Mouse (Mus musculus) heart, embryonic 11.5 days (tissue): ENCODE measurements around the gene Gimap8. TPM values are rescaled to one million over a fixed set of nuclear protein-coding genes. Genes with fewer than 3 reads are reported as not detected.
A peak's percentile ranks its signal among the peaks of the same experiment; 100 is the strongest.

Experiments
- ATAC-seq: fragments of 200-750 bp; cut with Nextera tagmentation; replicated peaks from 2 replicates; pipeline ENCODE4 v1.8.0; 2017; ENCODE audit warnings: moderate library complexity; ENCODE audit not compliant: insufficient number of reproducible peaks, low FRiP score, low TSS enrichment
- H3K27ac ChIP-seq: fragments of 300-500 bp; sonication (generic); 2 replicates; pipeline ENCODE4 v1.5.1; 2014; ENCODE audit warnings: mild to moderate bottlenecking, low read depth, low read length
- H3K27me3 ChIP-seq: fragments of 300-500 bp; sonication (generic); 2 replicates; pipeline ENCODE4 v1.6.1; 2014; ENCODE audit warnings: mild to moderate bottlenecking, low read length, mixed read lengths; ENCODE audit not compliant: control insufficient read depth, insufficient read depth
- H3K36me3 ChIP-seq: fragments of 300-500 bp; sonication (generic); 2 replicates; pipeline ENCODE4 v1.6.1; 2014; ENCODE audit warnings: mild to moderate bottlenecking, low read length, moderate library complexity, mixed read lengths; ENCODE audit not compliant: control insufficient read depth, insufficient read depth
- H3K4me1 ChIP-seq: fragments of 300-500 bp; sonication (generic); 2 replicates; pipeline ENCODE4 v1.6.1; 2014; ENCODE audit warnings: low read length; ENCODE audit not compliant: control insufficient read depth, insufficient read depth
- H3K4me2 ChIP-seq: fragments of 300-500 bp; sonication (generic); 2 replicates; pipeline ENCODE4 v1.6.1; 2014; ENCODE audit warnings: mild to moderate bottlenecking, moderate library complexity
- H3K4me3 ChIP-seq: fragments of 300-500 bp; sonication (generic); 2 replicates; pipeline ENCODE4 v1.5.1; 2014; ENCODE audit warnings: low read depth, low read length
- H3K9ac ChIP-seq: fragments of 300-500 bp; sonication (generic); 2 replicates; pipeline ENCODE4 v1.6.1; 2014; ENCODE audit warnings: mild to moderate bottlenecking, low read depth, low read length, moderate library complexity
- H3K9me3 ChIP-seq: fragments of 300-500 bp; sonication (generic); replicated peaks from 2 replicates; pipeline ENCODE4 v1.6.1; 2016; ENCODE audit warnings: low read length; ENCODE audit not compliant: control insufficient read depth
- WGBS: fragments of 180-500 bp; shearing (Covaris S2); extraction: QIAGEN DNeasy Blood & Tissue Kit; methylation state at CpG from one replicate; pipeline ENCODE4 v1.1.7; 2014; ENCODE audit not compliant: insufficient replicate concordance; 5-methylcytosine and 5-hydroxymethylcytosine counted together
- polyA plus RNA-seq: library from polyadenylated mRNA; unstranded; fragments of >200 nt; fragmentation: Nextera tagmentation; extraction: Ambion mirVana; gene quantifications from 2 replicates; pipeline ENCODE4 v1.2.1, GENCODE M21; 2014

Gimap8 gene
- polyA plus RNA-seq, 1 experiment from 2014 or later: 0.26 TPM

DNA sequence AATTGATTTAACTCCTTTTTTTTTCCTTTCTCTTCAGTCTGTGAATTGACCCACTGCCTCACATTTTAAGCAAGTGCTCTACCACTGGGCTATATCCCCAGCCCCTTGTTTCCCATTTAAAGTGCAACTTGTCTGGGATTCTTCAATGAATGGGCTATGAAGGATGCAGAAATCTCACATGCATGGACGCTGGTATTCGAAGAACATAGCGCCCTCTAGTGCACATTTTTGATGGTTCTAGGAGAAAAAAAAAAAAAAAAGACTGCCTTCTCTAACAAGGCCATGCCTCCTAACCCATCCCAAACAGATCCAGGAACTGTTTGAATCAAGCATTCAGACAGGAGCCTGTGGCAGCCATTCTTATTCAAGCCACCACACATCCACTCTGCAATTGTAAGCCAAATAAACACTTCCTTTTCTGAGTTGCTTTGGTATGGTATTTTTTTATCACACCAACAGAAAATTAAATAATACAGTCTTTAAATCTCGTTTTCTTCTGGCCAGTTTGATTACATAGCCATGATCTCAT lies 4.2 kb upstream of the Gimap8 start:
- Histone ChIP-seq H3K27ac (no peak overlapping the region), H3K4me3 (no peak overlapping the region), H3K9me3 (no peaks in the 10 kb centered on the region), H3K9ac (no peak overlapping the region), H3K36me3 (no peaks in the 10 kb centered on the region), H3K4me2 (no peak overlapping the region), H3K4me1 (no peaks in the 10 kb centered on the region), H3K27me3 (no peaks in the 10 kb centered on the region)
- ATAC-seq: no peak
- 20% methylated on average over 4 of the region's 4 CpGs for WGBS

DNA sequence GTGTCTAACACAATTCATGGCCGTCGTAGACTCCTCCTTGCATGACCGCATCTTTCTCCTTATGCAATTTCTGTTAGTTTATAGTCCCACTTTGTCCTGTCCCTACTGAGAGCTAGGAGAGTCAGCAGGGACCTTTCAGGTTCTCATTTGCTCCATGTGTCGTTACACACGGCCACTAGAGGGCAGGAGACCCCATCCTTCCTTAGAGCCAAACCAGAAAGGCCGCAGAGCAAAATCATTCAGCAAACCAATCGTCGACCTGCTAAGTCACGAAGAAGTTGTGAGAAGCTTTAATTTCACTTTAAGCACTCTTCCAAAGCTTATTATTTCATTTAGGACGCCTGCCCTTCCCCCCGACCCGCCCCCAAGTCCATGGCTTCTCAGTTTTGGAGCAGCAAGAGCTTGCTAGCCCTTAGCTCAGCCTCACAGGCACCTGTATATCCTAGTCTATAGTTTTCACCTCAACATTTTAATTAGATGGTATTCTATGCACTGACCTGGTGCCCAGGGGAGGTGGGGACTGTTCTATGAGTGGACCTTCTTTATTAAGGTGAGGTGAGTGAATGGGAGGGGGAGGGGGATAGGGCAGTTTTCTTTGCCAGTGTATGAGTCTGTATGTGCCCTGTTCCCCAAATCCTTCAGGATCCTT lies 1.2 kb upstream of the Gimap8 start:
- Histone ChIP-seq H3K9me3 (no peaks in the 10 kb centered on the region), H3K4me3 (no peak overlapping the region), H3K36me3 (no peaks in the 10 kb centered on the region), H3K4me1 (no peaks in the 10 kb centered on the region), H3K4me2 (peak overlapping the region; percentile 16; the same call in 1 of the 2 replicates), H3K27ac (no peak overlapping the region), H3K27me3 (no peaks in the 10 kb centered on the region), H3K9ac (no peak overlapping the region)
- WGBS: 12% methylated on average over 12 of the region's 12 CpGs
- no peak for ATAC-seq

DNA sequence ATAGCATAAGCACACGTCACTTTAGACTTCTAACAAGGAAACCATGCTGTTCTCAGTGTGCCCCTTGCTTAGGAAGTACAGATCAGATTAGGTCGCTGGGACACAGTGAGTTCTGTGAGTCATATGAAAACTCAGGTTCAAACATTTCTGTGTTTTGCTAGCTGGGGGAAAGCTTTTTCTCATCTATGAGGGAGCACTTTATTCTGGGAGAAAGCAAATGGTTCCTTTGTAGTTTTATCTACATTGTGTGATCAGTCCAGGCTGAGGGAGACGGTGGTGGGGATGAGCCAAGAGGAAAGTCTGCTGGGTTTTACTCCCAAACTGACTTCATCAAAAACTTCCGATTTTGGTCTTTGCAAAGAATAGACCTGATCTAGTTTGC lies 734 bp upstream of the Gimap8 start:
- Histone ChIP-seq H3K27ac (no peak overlapping the region), H3K9ac (no peak overlapping the region), H3K4me2 (no peak overlapping the region), H3K36me3 (no peaks in the 10 kb centered on the region), H3K27me3 (no peaks in the 10 kb centered on the region), H3K4me1 (no peaks in the 10 kb centered on the region), H3K9me3 (no peaks in the 10 kb centered on the region), H3K4me3 (no peak overlapping the region)
- WGBS: 61% methylated on average over 4 of the region's 4 CpGs
- ATAC-seq: no peak

DNA sequence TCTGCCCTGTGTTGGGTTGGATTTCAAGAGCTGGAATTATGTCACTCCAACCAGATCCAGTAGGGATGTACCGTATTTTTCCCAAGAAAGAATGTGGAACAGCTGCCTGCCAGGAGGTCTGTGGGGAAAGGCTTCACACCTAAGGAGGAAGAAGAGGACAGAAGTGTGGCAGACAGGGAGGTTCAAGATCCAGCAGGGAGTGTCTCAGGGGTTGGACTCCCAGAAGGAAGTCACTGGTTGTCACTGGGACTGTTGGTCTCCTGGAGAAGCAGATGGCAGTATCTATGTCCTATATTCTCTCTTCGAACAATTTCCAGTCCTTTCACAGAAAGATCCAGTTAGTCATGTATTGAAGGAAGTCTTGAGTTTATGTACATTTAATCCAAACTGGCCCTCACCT lies 577 bp downstream of the Gimap8 start:
- 81% methylated on average over 2 of the region's 2 CpGs for WGBS
- no peak for ATAC-seq
- Histone ChIP-seq H3K36me3 (no peaks in the 10 kb centered on the region), H3K4me3 (no peak overlapping the region), H3K9me3 (no peaks in the 10 kb centered on the region), H3K27me3 (no peaks in the 10 kb centered on the region), H3K4me1 (no peaks in the 10 kb centered on the region), H3K4me2 (no peak overlapping the region), H3K27ac (no peak overlapping the region), H3K9ac (no peak overlapping the region)

DNA sequence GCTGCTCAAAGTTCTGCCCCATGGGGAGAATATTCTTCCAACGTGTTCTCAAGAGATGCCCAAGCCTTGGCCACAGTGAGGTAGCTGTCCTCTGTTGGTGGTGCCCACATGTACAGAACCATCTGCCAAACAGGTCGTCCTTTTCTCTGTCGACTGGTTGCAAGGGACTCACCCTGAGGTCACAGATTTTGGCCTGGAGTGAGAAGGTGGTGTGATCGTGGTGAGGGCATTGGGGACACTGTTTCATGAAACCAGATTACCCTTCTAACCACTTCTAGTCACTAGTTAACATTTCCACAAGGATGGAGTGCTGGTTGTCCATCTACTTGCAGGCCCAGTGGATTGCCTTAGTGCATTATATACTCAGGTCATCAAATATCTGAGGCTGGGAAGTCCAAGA lies 1.7 kb downstream of the Gimap8 start:
- no peaks in the 10 kb centered on the region for H3K9me3 ChIP-seq
- no peaks in the 10 kb centered on the region for H3K27me3 ChIP-seq
- WGBS: 80% methylated on average over 4 of the region's 4 CpGs
- no peak overlapping the region for H3K9ac ChIP-seq
- no peaks in the 10 kb centered on the region for H3K4me1 ChIP-seq
- H3K4me2 ChIP-seq: no peak overlapping the region
- no peaks in the 10 kb centered on the region for H3K36me3 ChIP-seq
- no peak overlapping the region for H3K27ac ChIP-seq
- ATAC-seq: no peak
- H3K4me3 ChIP-seq: no peak overlapping the region

DNA sequence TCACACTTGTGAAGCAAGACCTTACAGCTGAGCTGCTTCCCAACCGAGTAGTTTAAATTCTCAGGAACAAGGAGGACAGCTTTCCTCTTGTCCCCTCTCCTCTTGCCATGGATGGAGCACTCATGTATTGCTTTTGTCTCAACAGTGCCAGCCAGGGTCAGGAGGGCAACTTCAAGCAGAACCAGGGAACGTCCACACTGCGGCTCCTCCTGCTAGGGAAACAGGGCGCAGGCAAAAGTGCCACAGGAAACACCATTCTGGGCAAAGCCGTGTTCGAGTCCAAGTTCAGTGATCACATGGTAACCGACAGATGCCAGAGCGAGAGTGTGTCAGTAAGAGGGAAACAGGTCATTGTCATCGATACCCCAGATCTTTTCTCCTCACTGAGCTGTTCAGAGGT lies 3.0 kb downstream of the Gimap8 start:
- no peaks in the 10 kb centered on the region for H3K36me3 ChIP-seq
- H3K27me3 ChIP-seq: no peaks in the 10 kb centered on the region
- no peak overlapping the region for H3K4me3 ChIP-seq
- H3K27ac ChIP-seq: no peak overlapping the region
- 85% methylated on average over 9 of the region's 9 CpGs for WGBS
- ATAC-seq: no peak
- no peaks in the 10 kb centered on the region for H3K4me1 ChIP-seq
- no peak overlapping the region for H3K4me2 ChIP-seq
- no peak overlapping the region for H3K9ac ChIP-seq
- no peaks in the 10 kb centered on the region for H3K9me3 ChIP-seq

DNA sequence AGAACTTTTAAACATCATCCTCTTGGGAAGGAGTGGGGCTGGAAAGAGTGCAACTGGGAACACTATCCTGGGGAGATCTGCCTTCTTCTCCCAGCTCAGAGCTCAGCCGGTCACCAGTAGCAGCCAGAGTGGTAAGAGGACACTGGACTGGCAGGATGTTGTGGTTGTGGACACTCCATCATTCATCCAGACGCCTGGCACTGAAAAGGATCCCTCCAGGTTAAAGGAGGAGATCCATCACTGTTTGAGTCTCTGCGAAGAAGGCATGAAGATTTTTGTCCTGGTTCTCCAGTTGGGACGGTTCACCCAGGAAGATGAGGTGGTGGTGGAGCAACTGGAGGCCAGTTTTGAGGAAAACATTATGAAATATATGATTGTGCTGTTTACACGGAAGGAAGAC lies 11.7 kb downstream of the Gimap8 start:
- no peak overlapping the region for H3K4me3 ChIP-seq
- WGBS: 74% methylated on average over 5 of the region's 5 CpGs
- H3K27ac ChIP-seq: no peak overlapping the region
- H3K9me3 ChIP-seq: no peaks in the 10 kb centered on the region
- H3K4me2 ChIP-seq: no peak overlapping the region
- H3K4me1 ChIP-seq: no peaks in the 10 kb centered on the region
- H3K27me3 ChIP-seq: no peaks in the 10 kb centered on the region
- H3K9ac ChIP-seq: no peak overlapping the region
- no peak for ATAC-seq
- H3K36me3 ChIP-seq: no peaks in the 10 kb centered on the region

DNA sequence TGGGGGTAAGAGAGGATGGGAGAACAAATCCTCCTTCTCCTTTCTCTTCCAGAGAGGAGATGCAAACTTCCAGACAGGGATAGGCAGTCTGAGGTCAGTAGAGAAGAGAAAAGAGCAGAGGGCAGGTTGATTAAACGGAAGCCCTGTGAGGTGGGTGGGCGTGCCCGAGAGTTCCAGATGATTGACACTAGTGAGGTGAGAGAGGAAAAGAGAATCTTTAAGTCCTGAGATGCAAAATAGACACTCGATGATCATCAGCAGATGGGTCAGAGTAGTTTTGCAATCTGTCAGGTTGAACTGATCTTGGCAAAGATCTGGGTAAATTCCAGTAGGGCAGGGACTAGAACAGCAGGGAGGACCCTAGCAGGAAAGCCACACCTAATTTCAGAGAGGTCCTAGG lies 17.7 kb downstream of the Gimap8 start:
- no peak overlapping the region for H3K4me3 ChIP-seq
- no peak overlapping the region for H3K9ac ChIP-seq
- H3K27me3 ChIP-seq: no peaks in the 10 kb centered on the region
- 74% methylated on average over 4 of the region's 4 CpGs for WGBS
- ATAC-seq: no peak
- H3K9me3 ChIP-seq: no peaks in the 10 kb centered on the region
- H3K4me1 ChIP-seq: no peaks in the 10 kb centered on the region
- no peak overlapping the region for H3K27ac ChIP-seq
- H3K36me3 ChIP-seq: no peaks in the 10 kb centered on the region
- H3K4me2 ChIP-seq: no peak overlapping the region

DNA sequence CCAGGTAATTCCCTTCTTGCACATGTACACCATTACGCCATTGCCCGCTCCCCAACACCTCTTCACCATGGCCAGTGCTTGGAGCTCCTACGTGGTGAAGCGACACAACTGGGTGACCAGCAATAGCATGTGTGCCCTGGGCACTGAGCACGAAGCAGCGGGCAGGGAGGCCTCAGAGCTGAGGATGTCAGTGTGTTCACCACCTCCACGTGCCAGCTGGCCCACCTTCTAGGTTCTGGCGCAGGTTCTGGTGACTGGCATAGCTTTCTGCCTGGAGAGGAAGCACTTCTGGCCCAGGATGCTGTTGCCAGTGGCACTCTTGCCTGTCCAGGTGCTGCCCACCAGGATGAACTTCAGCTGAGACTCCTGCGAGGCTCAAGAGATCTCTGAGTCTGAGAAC lies 18.4 kb downstream of the Gimap8 start:
- H3K27ac ChIP-seq: no peak overlapping the region
- no peak overlapping the region for H3K9ac ChIP-seq
- H3K36me3 ChIP-seq: no peaks in the 10 kb centered on the region
- no peaks in the 10 kb centered on the region for H3K9me3 ChIP-seq
- H3K4me3 ChIP-seq: no peak overlapping the region
- H3K4me2 ChIP-seq: no peak overlapping the region
- H3K27me3 ChIP-seq: no peaks in the 10 kb centered on the region
- no peaks in the 10 kb centered on the region for H3K4me1 ChIP-seq
- WGBS: 81% methylated on average over 9 of the region's 9 CpGs
- no peak for ATAC-seq
